Comparison of ENCODE assay signal across 8 mouse cellular contexts in genomic region chr7:44525126-44525832, GRCm38 (mm10). TPM values are rescaled to one million over a fixed set of nuclear protein-coding genes. Genes with fewer than 3 reads are reported as not detected.
A peak's percentile ranks its signal among the peaks of the same experiment; 100 is the strongest.
DNase-seq lines count a peak whose midpoint lies in the region; ATAC-seq and TF ChIP-seq lines count a peak whose summit lies in the region.

No protein-coding gene starts in this region.

- no peak for TF ChIP-seq POLR2A in liver, adult 2 months (IDR thresholded peaks at IDR 0.05; ENCODE audit: extremely low read depth, insufficient read depth, low read length)
- no peak for TF ChIP-seq POLR2A in bone marrow, adult 2 months (IDR thresholded peaks at IDR 0.05; ENCODE audit: borderline replicate concordance, control insufficient read depth, low read depth, low read length)

- H3K4me1 ChIP-seq in liver, adult 2 months (ENCODE audit: control insufficient read depth, insufficient read depth, low read length), result no peaks in the 10 kb centered on the region
- H3K4me1 ChIP-seq in liver, embryonic 12.5 days, result peaks cover 13% of the 10 kb centered on the region
- H3K4me1 ChIP-seq in bone marrow, adult 2 months (ENCODE audit: control insufficient read depth, insufficient read depth, low read length), result peaks cover 4% of the 10 kb centered on the region
- peaks cover 11% of the 10 kb centered on the region for H3K4me1 ChIP-seq in hindbrain, embryonic 15.5 days (replicated peaks)

- TF ChIP-seq CTCF in liver, adult 2 months (IDR thresholded peaks at IDR 0.05; ENCODE audit: low read depth, low read length), result no peak
- no peak for TF ChIP-seq CTCF in bone marrow, adult 2 months (IDR thresholded peaks at IDR 0.05; ENCODE audit: control insufficient read depth, insufficient read depth, low read length)

- H3K9me3 ChIP-seq in liver, embryonic 12.5 days (replicated peaks), result no peaks in the 10 kb centered on the region
- no peaks in the 10 kb centered on the region for H3K9me3 ChIP-seq in hindbrain, embryonic 15.5 days

- no peak for ATAC-seq in liver, embryonic 12.5 days
- no peak for ATAC-seq in hindbrain, embryonic 15.5 days (ENCODE audit: low FRiP score, low read depth)
- ATAC-seq in erythroid progenitor cell, adult 5-6 weeks (replicated peaks; ENCODE audit: low FRiP score, poor library complexity, severe bottlenecking), result no peak

- 0 out of 2 replicates have a peak overlapping the region, but pooled peaks have one; percentile 12 for H3K9ac ChIP-seq in liver, adult 2 months (ENCODE audit: low read depth, low read length)
- no peak overlapping the region for H3K9ac ChIP-seq in liver, embryonic 12.5 days
- H3K9ac ChIP-seq in hindbrain, embryonic 15.5 days, result no peak overlapping the region

- H3K36me3 ChIP-seq in liver, adult 2 months (ENCODE audit: control insufficient read depth, insufficient read depth, low read length), result no peaks in the 10 kb centered on the region
- no peaks in the 10 kb centered on the region for H3K36me3 ChIP-seq in liver, embryonic 12.5 days
- H3K36me3 ChIP-seq in hindbrain, embryonic 15.5 days, result no peaks in the 10 kb centered on the region

- intact Hi-C loops in left cerebral cortex, postnatal 36 days (cut with DNase I), result no loop called here

- WGBS in liver, adult 2 months, result 16% methylated on average over 22 of the region's 22 CpGs
- 21% methylated on average over 22 of the region's 22 CpGs for WGBS in liver, embryonic 12.5 days (ENCODE audit: insufficient replicate concordance)
- 40% methylated on average over 22 of the region's 22 CpGs for WGBS in bone marrow, adult 2 months
- 16% methylated on average over 21 of the region's 22 CpGs for WGBS in hindbrain, embryonic 15.5 days

- no peaks in the 10 kb centered on the region for H3K79me2 ChIP-seq in liver, adult 2 months (ENCODE audit: control insufficient read depth, insufficient read depth, low read length)

- H3K4me2 ChIP-seq in liver, embryonic 12.5 days, result no peak overlapping the region
- peak overlapping the region; percentile 39 for H3K4me2 ChIP-seq in hindbrain, embryonic 15.5 days

- H3K27ac ChIP-seq in liver, adult 2 months (replicated peaks; ENCODE audit: insufficient read depth, low read depth, low read length), result no peak overlapping the region
- H3K27ac ChIP-seq in liver, embryonic 12.5 days, result no peak overlapping the region
- peak overlapping the region; percentile 17; the same call in 1 of the 2 replicates for H3K27ac ChIP-seq in bone marrow, adult 2 months (ENCODE audit: control insufficient read depth, insufficient read depth, low read depth, low read length, poor library complexity)
- no peak overlapping the region for H3K27ac ChIP-seq in hindbrain, embryonic 15.5 days (replicated peaks)

- peak; percentile 48 for DNase-seq in liver, adult 2 months (ENCODE audit: extremely low read depth, low read depth, low spot score)
- peak; percentile 94 to 97 for DNase-seq in gastrocnemius, adult 8-10 months (ENCODE audit: low spot score in 2 of 2)
- DNase-seq in left cerebral cortex, postnatal 36 days (ENCODE audit: low spot score in 2 of 2), result peak; percentile 43 to 44
- DNase-seq in ovary, postnatal 14 days (ENCODE audit: low spot score), result peak; percentile 84

- peaks cover 6% of the 10 kb centered on the region; the same call in 1 of the 2 replicates for H3K27me3 ChIP-seq in liver, adult 2 months (ENCODE audit: control insufficient read depth, insufficient read depth, low read length)
- peaks cover 86% of the 10 kb centered on the region for H3K27me3 ChIP-seq in liver, embryonic 12.5 days (replicated peaks)
- H3K27me3 ChIP-seq in hindbrain, embryonic 15.5 days, result peaks cover 51% of the 10 kb centered on the region

- H3K4me3 ChIP-seq in liver, adult 2 months (ENCODE audit: insufficient read depth, low read depth, low read length), result peak overlapping the region; percentile 27; the same call in 1 of the 2 replicates
- no peak overlapping the region for H3K4me3 ChIP-seq in liver, embryonic 12.5 days
- H3K4me3 ChIP-seq in bone marrow, adult 2 months (replicated peaks; ENCODE audit: control insufficient read depth, low read depth, low read length), result no peak overlapping the region
- H3K4me3 ChIP-seq in hindbrain, embryonic 15.5 days, result no peak overlapping the region

RNA-seq across cellular contexts. Expression of gene Mybpc2, which starts 0.8 kb away (rescaled TPM):
- total RNA-seq in liver, adult 2 months (2014; rRNA removed), result 0.55 TPM in 1 of 2 replicates, not detected in the other
- not detected in 2 replicates for polyA plus RNA-seq in liver, adult 2 months (2012; rRNA removed)
- not detected in 2 replicates for polyA plus RNA-seq in liver, embryonic 12.5 days (2016; fragmentation: Nextera tagmentation; extraction: Ambion mirVana)
- 1.5 and 5.4 TPM in 2 replicates for polyA plus RNA-seq in bone marrow, adult 2 months (2011; ENCODE audit: insufficient read depth, insufficient read length, low replicate concordance, missing spikeins)
- 1,000 to 10,000 TPM; 5,017 to 5,674 (median 5,484) TPM for total RNA-seq in gastrocnemius, adult 8-10 months (2022)
- 0.10 and 0.18 TPM in 2 replicates for polyA plus RNA-seq in hindbrain, embryonic 15.5 days (2015; fragmentation: Nextera tagmentation; extraction: Ambion mirVana)
- total RNA-seq in left cerebral cortex, postnatal 36 days (2021), result under 1 TPM in 1 of 2 experiments, not detected in 1; 0.12 TPM
- total RNA-seq in erythroid progenitor cell, adult 5-6 weeks (2015; ENCODE audit: low replicate concordance), result 1.3 TPM in 1 of 2 replicates, not detected in the other
- not detected in 2 replicates for total RNA-seq in erythroid progenitor cell, adult 5-6 weeks (2017; ENCODE audit: low replicate concordance)

RNA-seq across cellular contexts. Expression of gene Spib, which starts 6.6 kb away (rescaled TPM):
- 0.18 and 0.81 TPM in 2 replicates for total RNA-seq in liver, adult 2 months (2014; rRNA removed)
- polyA plus RNA-seq in liver, adult 2 months (2012; rRNA removed), result 0.56 and 1.9 TPM in 2 replicates
- 0.08 TPM in 1 of 2 replicates, not detected in the other for polyA plus RNA-seq in liver, embryonic 12.5 days (2016; fragmentation: Nextera tagmentation; extraction: Ambion mirVana)
- 25.0 and 55.6 TPM in 2 replicates for polyA plus RNA-seq in bone marrow, adult 2 months (2011; ENCODE audit: insufficient read depth, insufficient read length, low replicate concordance, missing spikeins)
- total RNA-seq in gastrocnemius, adult 8-10 months (2022), result not detected
- polyA plus RNA-seq in hindbrain, embryonic 15.5 days (2015; fragmentation: Nextera tagmentation; extraction: Ambion mirVana), result not detected in 2 replicates
- total RNA-seq in left cerebral cortex, postnatal 36 days (2021), result not detected
- 24.3 and 27.0 TPM in 2 replicates for total RNA-seq in erythroid progenitor cell, adult 5-6 weeks (2015; ENCODE audit: low replicate concordance)
- 15.3 and 17.3 TPM in 2 replicates for total RNA-seq in erythroid progenitor cell, adult 5-6 weeks (2017; ENCODE audit: low replicate concordance)

RNA-seq across cellular contexts. Expression of gene Pold1, which starts 23.4 kb away (rescaled TPM):
- total RNA-seq in liver, adult 2 months (2014; rRNA removed), result 2.4 and 4.0 TPM in 2 replicates
- 5.2 and 6.5 TPM in 2 replicates for polyA plus RNA-seq in liver, adult 2 months (2012; rRNA removed)
- polyA plus RNA-seq in liver, embryonic 12.5 days (2016; fragmentation: Nextera tagmentation; extraction: Ambion mirVana), result 94.2 and 94.3 TPM in 2 replicates
- 147 and 216 TPM in 2 replicates for polyA plus RNA-seq in bone marrow, adult 2 months (2011; ENCODE audit: insufficient read depth, insufficient read length, low replicate concordance, missing spikeins)
- 1 to 10 TPM; 4.6 to 5.9 (median 5.4) TPM for total RNA-seq in gastrocnemius, adult 8-10 months (2022)
- 27.5 and 29.4 TPM in 2 replicates for polyA plus RNA-seq in hindbrain, embryonic 15.5 days (2015; fragmentation: Nextera tagmentation; extraction: Ambion mirVana)
- total RNA-seq in left cerebral cortex, postnatal 36 days (2021), result 1 to 10 TPM; 7.5 to 7.6 TPM
- 62.9 and 75.7 TPM in 2 replicates for total RNA-seq in erythroid progenitor cell, adult 5-6 weeks (2015; ENCODE audit: low replicate concordance)
- total RNA-seq in erythroid progenitor cell, adult 5-6 weeks (2017; ENCODE audit: low replicate concordance), result 39.6 and 53.8 TPM in 2 replicates

RNA-seq across cellular contexts. Expression of gene Nr1h2, which starts 28.5 kb away (rescaled TPM):
- total RNA-seq in liver, adult 2 months (2014; rRNA removed), result 21.6 and 30.8 TPM in 2 replicates
- polyA plus RNA-seq in liver, adult 2 months (2012; rRNA removed), result 74.9 and 80.3 TPM in 2 replicates
- 51.9 and 54.1 TPM in 2 replicates for polyA plus RNA-seq in liver, embryonic 12.5 days (2016; fragmentation: Nextera tagmentation; extraction: Ambion mirVana)
- 87.8 and 123 TPM in 2 replicates for polyA plus RNA-seq in bone marrow, adult 2 months (2011; ENCODE audit: insufficient read depth, insufficient read length, low replicate concordance, missing spikeins)
- 10 to 100 TPM; 38.0 to 45.8 (median 40.1) TPM for total RNA-seq in gastrocnemius, adult 8-10 months (2022)
- polyA plus RNA-seq in hindbrain, embryonic 15.5 days (2015; fragmentation: Nextera tagmentation; extraction: Ambion mirVana), result 60.3 and 70.4 TPM in 2 replicates
- 10 to 100 TPM; 73.1 to 78.3 TPM for total RNA-seq in left cerebral cortex, postnatal 36 days (2021)
- total RNA-seq in erythroid progenitor cell, adult 5-6 weeks (2015; ENCODE audit: low replicate concordance), result 57.3 and 105 TPM in 2 replicates
- 59.3 and 81.4 TPM in 2 replicates for total RNA-seq in erythroid progenitor cell, adult 5-6 weeks (2017; ENCODE audit: low replicate concordance)

RNA-seq across cellular contexts. Expression of gene Fam71e1, which starts 28.9 kb away (rescaled TPM):
- 1.7 and 1.8 TPM in 2 replicates for total RNA-seq in liver, adult 2 months (2014; rRNA removed)
- polyA plus RNA-seq in liver, adult 2 months (2012; rRNA removed), result 4.1 and 4.7 TPM in 2 replicates
- 2.8 and 3.3 TPM in 2 replicates for polyA plus RNA-seq in liver, embryonic 12.5 days (2016; fragmentation: Nextera tagmentation; extraction: Ambion mirVana)
- polyA plus RNA-seq in bone marrow, adult 2 months (2011; ENCODE audit: insufficient read depth, insufficient read length, low replicate concordance, missing spikeins), result 4.6 and 5.0 TPM in 2 replicates
- 1 to 10 TPM; 3.4 to 5.4 (median 4.4) TPM for total RNA-seq in gastrocnemius, adult 8-10 months (2022)
- polyA plus RNA-seq in hindbrain, embryonic 15.5 days (2015; fragmentation: Nextera tagmentation; extraction: Ambion mirVana), result 21.3 and 23.6 TPM in 2 replicates
- total RNA-seq in left cerebral cortex, postnatal 36 days (2021), result 10 to 100 TPM; 18.9 to 20.2 TPM
- total RNA-seq in erythroid progenitor cell, adult 5-6 weeks (2015; ENCODE audit: low replicate concordance), result not detected in 2 replicates
- total RNA-seq in erythroid progenitor cell, adult 5-6 weeks (2017; ENCODE audit: low replicate concordance), result not detected in 2 replicates

Comparison
In these comparisons a context has a peak if more than half of its experiments do, and no peak if none do; other contexts are left out.
1. DNase-seq: peak in every context shown above with its lines; median percentile 96 in gastrocnemius, adult 8-10 months; 84 in ovary, postnatal 14 days; 48 in liver, adult 2 months; 44 in left cerebral cortex, postnatal 36 days.
2. RNA of gene Mybpc2, which starts 0.8 kb away (total RNA-seq): 5,017 to 5,674 TPM in gastrocnemius, adult 8-10 months; 1.3 TPM in erythroid progenitor cell, adult 5-6 weeks, 0.55 TPM in liver, adult 2 months and 0.12 TPM in left cerebral cortex, postnatal 36 days; every median in the first group is over 1,000 times any median in the second.